Mouse (Mus musculus) midbrain, embryonic 16.5 days (tissue): ENCODE measurements around the gene Mcm8. TPM values are rescaled to one million over a fixed set of nuclear protein-coding genes. Genes with fewer than 3 reads are reported as not detected.

Experiments used
- ATAC-seq: fragments of 200-750 bp; cut with Nextera tagmentation; 2 replicates; pipeline ENCODE4 v1.8.0; 2017; ENCODE audit warnings: moderate TSS enrichment
- H3K27ac ChIP-seq: fragments of 300-500 bp; sonication (generic); 2 replicates; pipeline ENCODE4 v1.5.1; 2014; ENCODE audit warnings: mild to moderate bottlenecking, low read length, mixed read lengths
- H3K27me3 ChIP-seq: fragments of 300-500 bp; sonication (generic); 2 replicates; pipeline ENCODE4 v1.6.1; 2014; ENCODE audit warnings: low read depth, low read length, mixed read lengths; ENCODE audit not compliant: control insufficient read depth, insufficient read depth
- H3K36me3 ChIP-seq: fragments of 300-500 bp; sonication (generic); 2 replicates; pipeline ENCODE4 v1.6.1; 2014; ENCODE audit warnings: mild to moderate bottlenecking, low read length, moderate library complexity, mixed read lengths; ENCODE audit not compliant: control insufficient read depth, insufficient read depth
- H3K4me1 ChIP-seq: fragments of 300-500 bp; sonication (generic); 2 replicates; pipeline ENCODE4 v1.6.1; 2014; ENCODE audit warnings: mild to moderate bottlenecking, low read length, mixed read lengths; ENCODE audit not compliant: control insufficient read depth, insufficient read depth
- H3K4me2 ChIP-seq: fragments of 300-500 bp; sonication (generic); 2 replicates; pipeline ENCODE4 v1.6.1; 2014; ENCODE audit warnings: mild to moderate bottlenecking, low read length, mixed read lengths
- H3K4me3 ChIP-seq: fragments of 300-500 bp; sonication (generic); 2 replicates; pipeline ENCODE4 v1.5.1; 2014; ENCODE audit warnings: low read depth, mild to moderate bottlenecking, low read length, moderate library complexity, mixed read lengths
- H3K9ac ChIP-seq: fragments of 300-500 bp; sonication (generic); 2 replicates; pipeline ENCODE4 v1.6.1; 2014; ENCODE audit warnings: low read depth, low read length, mixed read lengths
- H3K9me3 ChIP-seq: fragments of 300-500 bp; sonication (generic); replicated peaks from 2 replicates; pipeline ENCODE4 v1.6.1; 2014; ENCODE audit warnings: mild to moderate bottlenecking, low read length, mixed read lengths; ENCODE audit not compliant: control insufficient read depth, poor library complexity, severe bottlenecking
- WGBS: fragments of 180-500 bp; shearing (Covaris S2); extraction: QIAGEN DNeasy Blood & Tissue Kit; methylation state at CpG from one replicate; pipeline ENCODE4 v1.1.7; 2014; 5-methylcytosine and 5-hydroxymethylcytosine counted together
- polyA plus RNA-seq: library from polyadenylated mRNA; unstranded; fragments of >200 nt; fragmentation: Nextera tagmentation; extraction: Ambion mirVana; gene quantifications from 2 replicates; pipeline ENCODE4 v1.2.1, GENCODE M21; 2015

The Mcm8 gene
- polyA plus RNA-seq, 1 experiment from 2014 or later = 5.9 TPM

- no peak overlapping the region for H3K9ac ChIP-seq
- H3K4me1 ChIP-seq = peaks cover under 1% of the 10 kb centered on the region; the same call in 1 of the 2 replicates
- no peak overlapping the region for H3K27ac ChIP-seq
- ATAC-seq = no peak
- WGBS = 91% methylated on average over 4 of the region's 4 CpGs
- H3K4me2 ChIP-seq = no peak overlapping the region
- no peaks in the 10 kb centered on the region for H3K27me3 ChIP-seq
- H3K9me3 ChIP-seq = no peaks in the 10 kb centered on the region
- H3K36me3 ChIP-seq = no peaks in the 10 kb centered on the region
- no peak overlapping the region for H3K4me3 ChIP-seq
Measured at GRCm38 (mm10) chr2:132841071-132841470, 25.1 kb downstream of the Mcm8 start.

GRCm38 (mm10) chr2:132846407-132847358 lies 30.7 kb downstream of the Mcm8 start, which contains the start of gene Crls1:
TSS of gene Crls1 (plus strand) at chr2:132846666.
- Histone ChIP-seq H3K9ac (peak within 1 kb of the TSS; percentile 89), H3K4me2 (peak within 1 kb of the TSS; percentile 71), H3K27ac (peak within 1 kb of the TSS; percentile 83), H3K9me3 (no peaks in the 10 kb centered on the region), H3K4me1 (peaks cover 19% of the 10 kb centered on the region), H3K4me3 (peak within 1 kb of the TSS; percentile 96), H3K27me3 (no peaks in the 10 kb centered on the region), H3K36me3 (no peaks in the 10 kb centered on the region; the same call in 1 of the 2 replicates)
- peak; percentile 95 for ATAC-seq
- WGBS = under 1% methylated on average over 90 of the region's 96 CpGs

DNA sequence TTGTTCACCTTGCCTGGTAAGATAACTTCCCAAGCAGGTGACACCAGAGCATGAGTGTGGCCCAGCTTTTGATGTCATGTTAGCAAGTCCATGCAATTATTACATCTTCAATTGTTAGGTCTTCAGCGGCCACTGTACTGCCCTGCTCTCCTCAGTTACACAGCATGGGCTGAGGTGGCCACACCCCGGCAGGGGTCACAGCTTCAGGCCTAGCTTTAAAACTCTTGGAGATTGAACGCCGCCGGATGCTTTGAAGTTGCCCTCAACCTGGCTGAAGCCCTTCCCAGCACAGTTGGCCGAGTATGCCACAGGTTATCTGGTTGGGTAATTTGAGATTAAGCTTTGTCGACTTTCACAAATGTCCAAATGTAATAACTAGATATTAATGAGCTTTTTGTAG lies 31.6 kb downstream of the Mcm8 start:
- Histone ChIP-seq H3K9ac (peak overlapping the region; percentile 89), H3K4me2 (peak overlapping the region; percentile 71), H3K36me3 (no peaks in the 10 kb centered on the region; the same call in 1 of the 2 replicates), H3K4me3 (peak overlapping the region; percentile 96), H3K27me3 (no peaks in the 10 kb centered on the region), H3K4me1 (peaks cover 19% of the 10 kb centered on the region), H3K9me3 (no peaks in the 10 kb centered on the region), H3K27ac (no peak overlapping the region)
- 45% methylated on average over 7 of the region's 7 CpGs for WGBS
- ATAC-seq = no peak

DNA sequence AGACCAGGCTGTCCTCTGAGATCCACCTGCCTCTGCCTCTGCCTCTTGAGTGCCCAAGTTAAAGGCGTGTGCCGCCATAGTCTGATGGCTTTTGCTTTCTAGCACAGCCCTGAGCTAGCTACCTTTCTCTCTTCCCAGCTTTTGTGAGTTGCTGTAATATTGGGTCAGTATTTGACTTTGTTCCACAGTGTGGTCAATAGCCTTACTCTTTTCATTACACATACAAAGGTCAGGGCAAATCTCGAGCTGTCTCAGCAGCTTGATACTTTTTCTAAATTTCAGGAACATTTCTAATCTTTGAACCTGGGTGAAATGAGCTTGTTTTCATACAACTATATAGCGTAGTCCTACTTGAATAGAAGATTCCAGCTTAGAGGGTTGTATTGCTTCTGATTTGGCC lies 32.4 kb downstream of the Mcm8 start:
- peaks cover 19% of the 10 kb centered on the region for H3K4me1 ChIP-seq
- H3K9me3 ChIP-seq = no peaks in the 10 kb centered on the region
- WGBS = 93% methylated on average over 4 of the region's 4 CpGs
- H3K27ac ChIP-seq = no peak overlapping the region
- ATAC-seq = no peak
- H3K4me3 ChIP-seq = no peak overlapping the region
- no peaks in the 10 kb centered on the region for H3K27me3 ChIP-seq
- no peak overlapping the region for H3K9ac ChIP-seq
- H3K36me3 ChIP-seq = no peaks in the 10 kb centered on the region; the same call in 1 of the 2 replicates
- H3K4me2 ChIP-seq = peak overlapping the region; percentile 71; the same call in 1 of the 2 replicates

DNA sequence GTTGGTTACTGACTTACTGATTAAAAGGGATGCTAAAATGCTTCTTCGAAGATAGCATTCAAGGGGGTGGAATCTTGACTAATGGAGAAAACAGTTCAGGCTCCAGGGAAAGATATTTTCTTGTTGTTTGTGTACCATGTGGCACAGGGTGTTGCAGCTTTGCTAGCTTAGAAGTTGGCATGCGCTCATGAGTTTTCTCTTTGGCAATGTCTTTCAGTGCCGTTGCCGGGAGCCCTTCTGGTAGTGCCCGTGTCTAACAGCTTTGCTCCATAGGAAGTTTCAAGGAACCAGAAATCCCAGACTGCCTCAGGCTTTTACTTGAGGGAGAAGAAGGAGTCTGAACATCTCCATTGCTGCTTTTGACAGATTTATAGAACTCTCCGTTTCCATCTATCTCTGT lies 33.2 kb downstream of the Mcm8 start:
- Histone ChIP-seq H3K27me3 (no peaks in the 10 kb centered on the region), H3K9me3 (no peaks in the 10 kb centered on the region), H3K4me2 (no peak overlapping the region), H3K4me3 (no peak overlapping the region), H3K27ac (no peak overlapping the region), H3K4me1 (peaks cover 19% of the 10 kb centered on the region), H3K36me3 (no peaks in the 10 kb centered on the region; the same call in 1 of the 2 replicates), H3K9ac (no peak overlapping the region)
- no peak for ATAC-seq
- 87% methylated on average over 6 of the region's 6 CpGs for WGBS

GRCm38 (mm10) chr2:132853051-132853450 lies 37.1 kb downstream of the Mcm8 start:
- no peak overlapping the region for H3K27ac ChIP-seq
- 100% methylated on average over 1 of the region's 1 CpGs for WGBS
- peaks cover 8% of the 10 kb centered on the region for H3K4me1 ChIP-seq
- H3K4me3 ChIP-seq = no peak overlapping the region
- H3K9ac ChIP-seq = no peak overlapping the region
- no peak overlapping the region for H3K4me2 ChIP-seq
- no peak for ATAC-seq
- H3K36me3 ChIP-seq = no peaks in the 10 kb centered on the region; the same call in 1 of the 2 replicates
- H3K27me3 ChIP-seq = no peaks in the 10 kb centered on the region
- H3K9me3 ChIP-seq = no peaks in the 10 kb centered on the region

GRCm38 (mm10) chr2:132856333-132856732 lies 40.4 kb downstream of the Mcm8 start:
- no peak overlapping the region for H3K27ac ChIP-seq
- no peak overlapping the region for H3K4me3 ChIP-seq
- H3K4me1 ChIP-seq = no peaks in the 10 kb centered on the region
- 83% methylated on average over 5 of the region's 5 CpGs for WGBS
- no peaks in the 10 kb centered on the region; the same call in 1 of the 2 replicates for H3K36me3 ChIP-seq
- no peaks in the 10 kb centered on the region for H3K27me3 ChIP-seq
- no peak for ATAC-seq
- H3K9ac ChIP-seq = no peak overlapping the region
- H3K9me3 ChIP-seq = no peaks in the 10 kb centered on the region
- H3K4me2 ChIP-seq = no peak overlapping the region

DNA sequence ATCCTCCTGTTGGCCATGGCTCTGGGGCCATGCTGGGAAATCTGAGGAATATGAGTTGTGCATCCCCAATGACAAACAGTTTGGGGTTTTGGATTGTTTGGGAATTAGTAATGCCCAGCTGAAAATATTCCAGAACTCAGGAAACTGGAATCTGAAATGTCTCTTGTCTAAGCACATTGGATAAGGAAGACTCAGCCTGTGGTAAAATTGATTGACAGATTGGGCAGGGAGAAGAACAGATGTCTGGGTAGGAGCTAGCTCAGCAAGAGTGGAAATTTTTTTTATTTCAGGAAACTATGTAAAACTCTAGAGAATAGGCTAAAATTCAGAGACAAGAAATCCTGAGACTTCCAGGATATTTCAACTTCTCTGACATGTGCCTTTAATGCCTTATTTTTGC lies 44.5 kb downstream of the Mcm8 start:
- no peaks in the 10 kb centered on the region for H3K4me1 ChIP-seq
- H3K9ac ChIP-seq = no peak overlapping the region
- H3K4me2 ChIP-seq = no peak overlapping the region
- H3K27ac ChIP-seq = no peak overlapping the region
- no peaks in the 10 kb centered on the region for H3K9me3 ChIP-seq
- no peak overlapping the region for H3K4me3 ChIP-seq
- no peak for ATAC-seq
- H3K36me3 ChIP-seq = peaks cover 9% of the 10 kb centered on the region
- no peaks in the 10 kb centered on the region for H3K27me3 ChIP-seq

- H3K27me3 ChIP-seq = no peaks in the 10 kb centered on the region
- WGBS = 98% methylated on average over 2 of the region's 2 CpGs
- H3K4me1 ChIP-seq = no peaks in the 10 kb centered on the region
- no peak overlapping the region for H3K27ac ChIP-seq
- ATAC-seq = no peak
- H3K9ac ChIP-seq = no peak overlapping the region
- no peak overlapping the region for H3K4me3 ChIP-seq
- no peaks in the 10 kb centered on the region for H3K9me3 ChIP-seq
- peaks cover 15% of the 10 kb centered on the region for H3K36me3 ChIP-seq
- no peak overlapping the region for H3K4me2 ChIP-seq
Measured at GRCm38 (mm10) chr2:132861456-132861855, 45.5 kb downstream of the Mcm8 start.
